In the genomic region with DNA sequence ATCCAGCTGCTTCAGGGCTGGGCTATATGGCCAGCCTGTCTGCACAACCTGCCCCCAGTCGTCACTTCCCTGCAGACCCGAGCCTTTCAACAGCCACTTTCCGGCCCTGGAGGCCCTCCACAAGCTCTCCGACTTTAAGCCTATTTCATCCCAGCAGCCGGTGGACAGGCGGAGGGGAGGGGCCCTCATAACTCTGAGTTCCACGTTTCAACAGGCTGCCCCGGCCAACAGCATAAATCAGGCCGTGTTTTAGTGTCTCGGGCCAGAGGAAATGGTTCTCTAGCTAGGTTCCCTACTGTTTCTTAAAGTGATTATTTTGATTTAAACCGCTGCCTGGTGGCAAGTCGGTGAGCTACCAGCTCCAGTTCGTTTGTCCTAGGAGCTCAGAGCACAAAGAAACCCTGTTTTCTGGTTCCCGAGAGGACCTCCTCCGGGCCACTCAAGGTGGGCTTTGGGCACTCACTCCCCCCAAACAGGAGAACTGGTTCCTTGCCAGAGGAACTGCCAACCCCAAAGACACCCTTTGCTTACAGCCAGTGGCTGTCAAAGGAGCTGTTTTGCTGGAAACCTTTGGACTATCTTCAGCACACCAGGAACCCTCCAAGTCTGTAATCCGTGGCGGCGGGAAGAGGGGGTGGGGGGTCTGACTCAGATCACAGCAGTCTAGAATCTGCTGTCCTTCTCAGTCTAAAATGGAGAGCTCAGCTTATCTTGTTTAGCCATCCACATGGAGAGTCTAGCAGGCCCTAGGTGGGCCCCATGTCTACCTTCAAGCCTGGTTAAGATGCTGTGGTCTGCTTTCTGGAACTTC, we compare ENCODE assay signal across 8 mouse cellular contexts.
DNase-seq lines count a peak whose midpoint lies in the region; ATAC-seq lines count a peak whose summit lies in the region.

No protein-coding gene starts in this region.

- H3K9me3 ChIP-seq in intestine, embryonic 15.5 days: no peaks in the 10 kb centered on the region

- H3K4me1 ChIP-seq in intestine, embryonic 15.5 days (replicated peaks): peaks cover 83% of the 10 kb centered on the region

- no peaks in the 10 kb centered on the region for H3K36me3 ChIP-seq in intestine, embryonic 15.5 days

- ATAC-seq in intestine, embryonic 15.5 days: peak; percentile 51

- peak overlapping the region; percentile 73 for H3K27ac ChIP-seq in intestine, embryonic 15.5 days

- no peak overlapping the region for H3K4me3 ChIP-seq in intestine, embryonic 15.5 days (replicated peaks)

- DNase-seq in adrenal gland, postnatal 14 days: peak; percentile 81
- peak; percentile 68 for DNase-seq in embryo, embryonic 9.5 days (ENCODE audit: extremely low spot score)
- DNase-seq in heart, adult 18-20 months: peak; percentile 33 to 57
- DNase-seq in lung, postnatal 10 days: peak; percentile 78
- DNase-seq in urinary bladder, adult 18-20 months (ENCODE audit: low spot score in 2 of 2): peak; percentile 15 to 50
- no peak for DNase-seq in cerebellum, adult 11 months
- DNase-seq in natural killer cell, adult 2 months (ENCODE audit: low spot score in 2 of 2): no peak

- H3K9ac ChIP-seq in intestine, embryonic 15.5 days: 0 out of 2 replicates have a peak overlapping the region, but pooled peaks have one; percentile 28

- no peaks in the 10 kb centered on the region for H3K27me3 ChIP-seq in intestine, embryonic 15.5 days (replicated peaks)

- peak overlapping the region; percentile 33 for H3K4me2 ChIP-seq in intestine, embryonic 15.5 days (replicated peaks)

- WGBS in intestine, embryonic 15.5 days: 6% methylated on average over 18 of the region's 18 CpGs

Comparison
In these comparisons a context has a peak if more than half of its experiments do, and no peak if none do; other contexts are left out.
1. DNase-seq: peak in adrenal gland, postnatal 14 days (single experiment), embryo, embryonic 9.5 days (single experiment), heart, adult 18-20 months (2 of 2), lung, postnatal 10 days (single experiment) and urinary bladder, adult 18-20 months (2 of 2); none in cerebellum, adult 11 months (single experiment) and natural killer cell, adult 2 months (0 of 2).